Mouse (Mus musculus) granulocyte monocyte progenitor cell, adult 5-6 weeks (primary cell): ENCODE measurements around the gene Pagr1a. TPM values are rescaled to one million over a fixed set of nuclear protein-coding genes. Genes with fewer than 3 reads are reported as not detected.

ENCODE experiments used
- ATAC-seq: replicated peaks from 2 replicates; pipeline ENCODE4 v1.8.0; 2016; ENCODE audit warnings: mild to moderate bottlenecking, moderate TSS enrichment, inconsistent platforms; ENCODE audit not compliant: poor library complexity, severe bottlenecking
- total RNA-seq, 2 experiments: library from RNA; stranded (forward) in 1 of 2; stranded (reverse) in 1 of 2; fragments of 200-712, 200-1000 nt in 1 of 2; fragments of >200 nt in 1 of 2; fragmentation: Nextera tagmentation in 1 of 2; gene quantifications; 2 replicates each; pipeline ENCODE4 v1.2.3; 2014 to 2017

Gene Pagr1a
- total RNA-seq (2014; fragmentation: Nextera tagmentation) (17.5 and 50.8 TPM in 2 replicates), total RNA-seq (2017) (3.4 and 27.2 TPM in 2 replicates)

- ATAC-seq, result peak; percentile 65
Observed at GRCm38 (mm10) chr7:127016971-127017949, at the start of gene Pagr1a. Pagr1a (minus strand) TSS chr7:127017352.

GRCm38 (mm10) chr7:127066317-127066716 is 49.2 kb upstream of the Pagr1a start:
- no peak for ATAC-seq

GRCm38 (mm10) chr7:127065538-127065937 is 48.4 kb upstream of the Pagr1a start:
- ATAC-seq, result peak; percentile 62

GRCm38 (mm10) chr7:127055026-127055585 is 38.0 kb upstream of the Pagr1a start:
- no peak for ATAC-seq

GRCm38 (mm10) chr7:127041851-127042672 is 24.9 kb upstream of the Pagr1a start, which contains the start of gene Kif22:
Kif22 (minus strand) TSS chr7:127042471.
- ATAC-seq, result peak; percentile 99

- ATAC-seq, result no peak
Observed at GRCm38 (mm10) chr7:127031244-127031643, 14.1 kb upstream of the Pagr1a start.

GRCm38 (mm10) chr7:127030172-127030571 is 13.0 kb upstream of the Pagr1a start:
- no peak for ATAC-seq

GRCm38 (mm10) chr7:127027885-127028284 is 10.7 kb upstream of the Pagr1a start:
- ATAC-seq, result no peak

GRCm38 (mm10) chr7:127026984-127027726 is 10.0 kb upstream of the Pagr1a start, which contains the start of gene Maz:
Maz (minus strand) TSS chr7:127027037.
- ATAC-seq, result peak; percentile 78

GRCm38 (mm10) chr7:127026616-127026983 is 9.4 kb upstream of the Pagr1a start:
- 0 out of 2 replicates have a peak, but pooled peaks have one; percentile 0 for ATAC-seq

- ATAC-seq, result peak; percentile 11; the same call in 1 of the 2 replicates
Observed at GRCm38 (mm10) chr7:127026161-127026600, 9.0 kb upstream of the Pagr1a start.

- no peak for ATAC-seq
Observed at GRCm38 (mm10) chr7:127025556-127026160, 8.5 kb upstream of the Pagr1a start.

GRCm38 (mm10) chr7:127024755-127025555 is 7.8 kb upstream of the Pagr1a start:
- peak; percentile 30 for ATAC-seq

GRCm38 (mm10) chr7:127023896-127024690 is 6.9 kb upstream of the Pagr1a start:
- ATAC-seq, result no peak

- no peak for ATAC-seq
Observed at GRCm38 (mm10) chr7:127023272-127023691, 6.1 kb upstream of the Pagr1a start.

GRCm38 (mm10) chr7:127022528-127023271 is 5.5 kb upstream of the Pagr1a start:
- ATAC-seq, result no peak
